Mouse (Mus musculus) testis, postnatal 10 days (tissue): ENCODE measurements at regions not wholly inside any gene's neighbourhood (a gene's known extent, or its start where the extent isn't known, plus 50 kb on each side); places are given as distances from the start of the nearest gene placed in this dataset.

Source experiments
- DNase-seq: peaks from one replicate; pipeline ENCODE4 v3.0.0; 2021; ENCODE audit warnings: low spot score

GRCm38 (mm10) chr3:58072230-58072839 lies 224.5 kb upstream of the Pfn2 start:
- no peak for DNase-seq

DNA sequence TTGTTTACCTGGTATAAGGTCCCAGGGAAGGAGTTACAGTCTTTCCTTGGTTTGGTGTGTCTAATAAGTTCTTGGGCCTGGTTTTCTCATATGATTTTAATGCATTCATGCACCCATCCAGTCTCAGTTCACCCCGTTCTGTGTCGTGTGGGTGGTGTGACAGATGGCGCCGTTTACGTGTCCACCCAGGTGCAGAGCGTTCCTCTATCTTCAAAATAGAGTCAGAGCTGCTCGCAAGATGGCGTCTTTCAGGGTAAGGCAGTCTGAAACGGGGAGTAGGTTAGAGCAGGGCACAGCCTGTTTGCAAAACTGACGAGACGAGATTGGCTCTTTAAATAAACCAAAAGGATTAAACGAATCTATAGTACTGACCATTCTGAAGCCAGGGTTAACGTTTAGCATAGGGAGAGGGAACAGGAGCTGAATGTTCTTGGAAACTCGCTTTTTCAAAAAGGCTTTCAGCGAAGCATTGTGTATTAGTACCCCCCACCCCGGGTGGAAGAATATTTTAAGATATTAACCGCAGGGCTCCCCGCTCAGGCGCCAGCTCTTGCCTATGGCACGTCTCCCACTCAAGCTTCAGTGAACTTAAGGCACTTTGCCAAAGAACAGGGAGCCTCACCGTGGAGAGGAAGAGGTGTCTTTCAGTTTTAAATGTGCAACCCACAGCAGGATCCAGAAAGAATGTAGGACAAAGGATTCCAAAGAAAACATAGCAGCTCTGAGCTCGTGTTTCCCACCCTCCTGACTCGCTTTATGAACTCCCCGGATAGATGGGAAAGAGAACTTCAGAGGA lies 241.7 kb upstream of the Pfn2 start:
- DNase-seq: no peak

DNA sequence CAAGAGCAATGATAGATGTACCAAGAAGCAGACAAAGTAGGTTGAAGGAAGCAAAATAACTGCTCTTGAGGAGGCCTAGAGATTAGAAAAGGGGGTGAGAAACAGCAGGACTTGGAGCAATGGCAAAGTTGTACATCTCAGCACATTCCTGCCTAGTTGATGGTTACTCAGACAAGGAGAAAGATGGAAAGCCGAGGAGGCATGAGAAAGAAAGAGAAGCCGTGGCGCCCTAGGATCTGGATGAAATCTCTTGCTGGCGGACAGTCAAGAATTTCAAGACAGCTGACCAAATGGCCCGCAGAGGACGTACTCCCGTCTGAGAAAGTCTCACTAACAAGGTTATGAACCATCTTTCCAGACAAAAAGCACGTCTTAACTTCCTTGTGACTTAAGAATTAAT lies 242.5 kb upstream of the Pfn2 start:
- DNase-seq: no peak

GRCm38 (mm10) chr3:58091466-58092176 lies 243.7 kb upstream of the Pfn2 start:
- DNase-seq: no peak

GRCm38 (mm10) chr3:58110911-58111476 lies 263.1 kb upstream of the Pfn2 start:
- no peak for DNase-seq

- no peak for DNase-seq
Observed at GRCm38 (mm10) chr3:58112431-58112856, 264.6 kb upstream of the Pfn2 start.

DNA sequence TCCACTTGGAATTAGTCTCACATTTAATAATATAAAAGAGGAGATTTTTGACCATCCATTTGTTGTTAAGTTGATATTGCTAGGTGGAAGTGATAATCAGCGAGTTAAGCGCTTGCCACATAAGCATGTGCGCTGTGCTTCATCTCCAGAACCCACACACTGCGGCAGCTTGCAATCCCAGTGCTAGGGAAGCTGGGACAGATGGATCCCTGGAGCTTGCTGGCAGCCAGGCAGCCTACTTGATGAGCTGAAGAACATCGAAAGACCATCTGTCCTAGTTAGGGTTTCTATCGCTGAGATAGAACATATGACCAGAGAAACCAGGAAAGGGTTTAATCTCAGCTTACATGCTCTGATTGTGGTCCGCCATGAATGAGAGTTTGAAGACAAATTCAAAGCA lies 266.1 kb upstream of the Pfn2 start:
- DNase-seq: no peak

DNA sequence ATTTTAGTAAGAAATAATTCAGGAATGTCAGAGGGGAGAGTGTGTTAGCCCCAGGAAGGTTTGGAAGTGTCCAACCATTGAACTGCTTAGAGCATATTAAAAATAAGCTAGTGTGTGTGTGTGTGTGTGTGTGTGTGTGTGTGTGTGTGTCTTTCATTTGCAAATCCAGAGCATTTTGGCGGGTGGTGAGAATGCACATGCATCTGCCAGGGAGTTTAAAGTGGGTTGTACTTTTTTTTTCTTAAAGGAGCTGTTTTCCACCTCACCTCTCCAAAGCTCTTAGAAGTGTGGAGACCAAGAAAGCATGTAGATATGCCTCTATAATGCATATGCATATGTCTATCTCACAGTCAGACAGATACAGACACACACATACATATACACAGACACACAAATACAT lies 267.6 kb upstream of the Pfn2 start:
- no peak for DNase-seq

DNA sequence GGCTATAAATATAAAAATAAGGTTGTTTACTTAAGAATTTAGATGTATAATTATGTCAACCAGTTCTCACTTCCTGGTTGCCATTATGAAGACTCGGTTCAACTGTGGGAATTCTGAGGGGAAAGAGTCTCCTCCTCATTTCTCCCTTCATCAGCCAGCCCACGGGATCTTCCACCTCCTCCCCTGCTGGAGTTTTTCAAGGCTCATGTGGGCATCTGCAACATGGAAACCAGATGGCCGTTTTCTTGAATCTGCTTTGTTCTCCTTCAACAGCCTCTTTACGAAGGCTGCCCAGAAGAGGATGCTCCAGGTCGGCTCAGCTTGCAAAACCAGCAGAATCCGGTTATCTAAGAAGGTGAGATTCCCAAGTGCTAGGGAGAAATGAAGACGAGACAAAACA lies 269.0 kb upstream of the Pfn2 start:
- DNase-seq: no peak

DNA sequence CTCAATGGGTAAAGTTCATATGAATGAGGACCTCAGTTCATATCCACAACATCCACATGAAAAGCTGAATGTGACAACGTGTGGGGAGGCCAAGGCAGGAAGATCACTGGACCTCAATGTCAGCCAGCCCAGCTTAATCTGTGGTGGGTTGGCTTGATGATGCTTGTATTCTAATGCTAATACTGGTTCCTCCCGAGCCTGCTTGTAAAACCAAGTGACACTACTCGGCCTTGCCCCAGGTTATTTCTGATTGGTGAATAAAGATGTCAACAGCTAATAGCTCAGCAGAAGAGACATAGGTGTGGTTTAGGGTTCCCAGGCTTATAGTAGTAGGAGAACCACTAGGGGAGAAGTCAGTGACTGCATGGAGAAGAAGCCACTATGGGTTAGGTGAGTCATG lies 272.2 kb upstream of the Pfn2 start:
- DNase-seq: no peak

DNA sequence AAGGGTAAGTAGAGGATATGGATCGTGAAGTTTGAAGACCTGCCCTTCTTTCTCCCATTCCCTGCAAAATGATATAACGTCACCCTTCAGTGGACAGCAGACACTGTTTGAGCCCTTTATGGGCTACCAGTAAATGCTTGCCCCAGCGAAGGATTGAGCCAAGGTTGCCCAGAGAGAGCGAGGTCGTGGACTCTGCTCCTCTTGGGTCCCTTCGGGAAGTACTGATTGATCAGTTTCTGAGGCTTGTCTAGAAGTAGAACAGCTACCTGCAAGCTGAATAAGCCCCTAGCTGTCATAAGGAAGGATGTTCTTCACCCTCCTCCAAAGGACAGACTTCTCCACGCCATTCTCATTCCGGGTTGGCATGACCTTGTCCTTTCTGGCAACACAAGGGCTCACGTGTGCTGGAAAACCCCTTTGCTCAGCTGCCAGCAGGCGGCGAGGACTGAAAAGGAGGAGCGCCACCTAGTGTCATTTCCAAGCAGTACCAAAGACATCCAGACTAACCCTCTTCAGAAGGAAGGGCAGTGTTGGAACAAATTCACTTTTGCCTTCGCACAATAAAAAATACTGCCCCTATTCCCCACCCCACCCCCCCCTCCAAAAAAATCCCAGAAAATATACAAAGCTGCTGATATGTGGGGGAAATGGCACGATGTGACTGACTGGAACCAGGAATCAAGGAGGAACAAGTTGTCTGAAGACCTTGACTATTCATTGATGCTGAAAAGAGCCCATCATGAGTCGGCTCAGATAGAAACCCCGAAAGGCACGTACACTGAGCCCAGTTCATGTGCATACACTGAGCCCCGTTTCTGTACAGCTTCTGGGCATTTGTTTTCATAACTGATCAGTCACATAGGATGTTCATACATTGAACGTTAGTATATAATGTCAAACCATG lies 274.8 kb upstream of the Pfn2 start:
- peak; percentile 84 for DNase-seq

GRCm38 (mm10) chr3:58123396-58124077 lies 275.7 kb upstream of the Pfn2 start:
- no peak for DNase-seq

- DNase-seq: no peak
Observed at GRCm38 (mm10) chr3:58124886-58125285, 277.0 kb upstream of the Pfn2 start.

DNA sequence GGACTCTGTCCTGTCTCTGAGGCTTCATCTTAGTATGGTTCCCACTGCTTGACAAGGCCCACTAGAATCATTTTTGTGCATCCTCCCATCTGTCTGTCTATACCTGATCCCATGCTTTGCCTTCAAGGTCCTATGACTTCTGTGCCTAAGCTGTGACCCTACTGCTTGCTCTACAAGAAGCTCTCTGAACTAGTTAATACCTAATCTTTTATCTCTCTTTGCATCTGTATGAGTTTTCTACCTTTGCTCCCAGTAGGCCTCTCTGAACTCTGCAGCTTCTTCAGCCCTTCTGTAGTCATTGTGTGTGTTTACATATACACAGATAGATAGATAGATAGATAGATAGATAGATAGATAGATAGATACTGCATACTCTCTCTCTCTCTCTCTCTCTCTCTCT lies 279.1 kb upstream of the Pfn2 start:
- DNase-seq: no peak

GRCm38 (mm10) chr3:58128059-58128458 lies 280.2 kb upstream of the Pfn2 start:
- DNase-seq: no peak

DNA sequence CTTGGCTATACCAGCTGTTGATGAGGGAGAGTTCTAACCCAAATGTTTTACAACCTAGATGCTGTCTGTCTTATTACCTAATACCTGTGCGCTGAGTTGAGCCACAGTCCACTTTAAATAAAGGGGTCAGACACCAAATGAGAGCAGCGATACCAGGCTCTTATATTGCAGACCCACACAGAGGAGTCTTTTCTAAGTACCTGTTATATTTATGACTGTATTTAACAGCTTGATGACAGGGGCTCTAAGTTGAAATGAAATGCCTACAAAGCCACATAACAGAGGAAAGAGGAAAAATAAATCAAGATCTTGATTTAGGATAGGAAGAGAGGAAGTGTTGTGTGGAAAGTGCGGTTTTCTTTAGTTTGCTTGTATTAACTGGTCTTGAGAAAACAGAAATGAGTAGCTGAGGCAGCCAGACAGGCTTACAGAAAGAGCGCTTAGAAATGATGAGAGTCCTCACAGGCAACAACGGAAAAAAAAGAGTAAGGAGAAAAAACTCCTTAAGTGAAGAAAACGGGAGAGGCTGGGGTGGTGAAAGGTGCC lies 281.6 kb upstream of the Pfn2 start:
- DNase-seq: no peak

DNA sequence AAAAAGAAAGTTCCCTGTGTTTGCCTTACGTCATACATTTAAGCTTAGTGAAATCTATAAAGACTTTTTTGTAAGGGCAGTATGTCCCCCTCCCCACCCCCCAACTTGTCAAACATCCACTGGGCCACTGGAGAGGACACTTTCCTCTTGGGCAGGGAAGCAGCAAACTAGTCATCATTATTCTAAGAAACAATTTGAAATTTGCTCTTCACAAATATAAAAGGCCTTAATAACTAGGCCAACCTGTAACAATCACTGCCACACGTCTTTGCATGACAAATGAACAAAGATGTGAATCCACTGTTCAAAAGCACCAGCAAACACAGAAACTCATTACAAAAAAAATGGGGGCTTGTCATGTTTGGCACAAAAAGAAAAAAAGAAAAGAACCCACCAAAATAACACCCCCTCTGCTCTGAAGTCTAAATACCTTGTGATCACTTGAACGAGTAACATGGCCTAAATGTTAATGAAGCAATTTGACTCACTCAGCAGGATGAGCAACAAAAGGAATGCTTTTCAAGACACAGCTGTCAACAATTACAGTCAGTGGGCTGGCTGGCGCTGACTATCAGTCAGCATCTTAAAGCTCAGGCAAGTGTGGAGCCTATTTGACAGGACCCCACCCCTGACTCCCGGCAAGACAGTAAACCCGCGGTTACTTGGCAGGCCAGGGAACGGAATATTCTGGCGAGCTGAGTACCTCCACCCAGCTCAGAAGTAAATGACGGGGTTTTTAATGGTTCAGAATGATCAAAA lies 278.7 kb upstream of the Tsc22d2 start:
- DNase-seq: no peak

DNA sequence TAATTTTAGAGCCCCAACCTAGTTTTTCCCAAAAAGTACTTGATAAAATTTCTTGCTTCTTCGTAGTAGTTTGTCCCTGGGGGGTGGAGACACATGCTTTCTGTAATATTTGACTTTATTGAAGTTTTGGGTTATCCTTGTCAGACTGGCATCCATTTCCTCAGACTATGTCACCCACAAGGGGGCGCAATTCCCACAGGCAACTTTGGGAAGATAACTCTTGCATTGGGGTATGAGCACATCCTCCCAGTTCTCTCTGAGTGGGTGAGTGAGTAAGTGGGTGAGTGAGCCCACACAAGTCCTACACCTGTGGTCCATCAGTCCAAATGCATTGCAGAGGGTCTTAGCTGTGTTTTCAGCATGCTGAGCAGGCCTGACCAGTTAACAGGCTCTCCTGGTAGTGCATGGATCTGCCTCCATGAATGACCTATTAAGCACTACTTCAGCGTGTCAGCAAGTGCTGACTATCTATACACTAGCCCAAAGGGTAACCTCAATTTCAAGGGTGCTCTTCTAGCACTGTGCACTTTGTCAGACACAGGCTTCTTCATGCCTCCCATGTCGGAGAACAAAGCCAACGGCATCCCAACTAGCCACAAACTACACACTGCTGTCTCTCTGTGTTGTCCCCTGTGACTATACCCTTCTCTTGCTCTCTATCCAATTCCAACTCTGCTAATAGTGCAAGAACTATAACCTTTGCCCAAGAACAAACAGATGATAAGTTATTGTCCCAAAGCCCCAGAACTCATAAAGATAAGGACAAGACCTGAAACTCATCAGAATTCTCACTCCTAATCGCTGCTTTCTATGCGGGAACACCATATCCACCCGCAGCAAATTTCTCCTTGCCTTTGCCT lies 275.6 kb upstream of the Tsc22d2 start:
- DNase-seq: peak; percentile 74

GRCm38 (mm10) chr3:58146108-58146507 lies 268.4 kb upstream of the Tsc22d2 start:
- no peak for DNase-seq
